Mouse (Mus musculus): ENCODE results near the gene Gatb. TPM values are rescaled to one million over a fixed set of nuclear protein-coding genes. Genes with fewer than 3 reads are reported as not detected.

Gatb gene
- polyA plus RNA-seq, 1 experiment from 2014 or later = 38.3 TPM

DNA sequence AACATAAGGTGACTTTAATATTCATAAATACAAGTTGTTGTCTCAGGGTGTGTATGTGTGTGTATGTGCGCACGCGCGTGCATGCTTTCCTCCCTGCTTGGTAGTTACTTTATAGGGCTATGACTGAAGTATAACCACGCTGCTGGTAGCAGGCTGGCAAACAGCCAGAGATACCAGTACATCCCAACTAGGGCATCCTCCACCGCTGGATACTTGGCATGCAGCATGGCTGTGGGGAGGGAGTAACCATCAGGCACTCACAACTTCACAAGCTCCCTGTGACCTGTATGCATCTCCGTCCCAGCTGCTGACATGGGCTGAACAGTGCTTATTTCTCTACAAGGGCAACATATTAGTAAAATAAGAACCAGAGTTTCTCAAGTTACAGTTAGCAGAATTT, 85.8 kb downstream of the Gatb start:
- Histone ChIP-seq H3K27ac (ENCODE audit: low read depth, low read length) (no peak overlapping the region), H3K27me3 (ENCODE audit: control insufficient read depth, insufficient read depth, low read length) (no peaks in the 10 kb centered on the region), H3K36me3 (ENCODE audit: control insufficient read depth, insufficient read depth, low read length) (no peaks in the 10 kb centered on the region), H3K4me3 (ENCODE audit: low read depth, low read length) (no peak overlapping the region), H3K9ac (ENCODE audit: low read depth, low read length) (no peak overlapping the region), H3K4me1 (ENCODE audit: control insufficient read depth, insufficient read depth, low read length) (peaks cover 10% of the 10 kb centered on the region; the same call in 1 of the 2 replicates), H3K9me3 (replicated peaks; ENCODE audit: control insufficient read depth, low read length) (no peaks in the 10 kb centered on the region), H3K4me2 (no peak overlapping the region)
- WGBS (ENCODE audit: insufficient replicate concordance) = 87% methylated on average over 7 of the region's 7 CpGs
- no peak for ATAC-seq (replicated peaks; ENCODE audit: insufficient number of reproducible peaks, low FRiP score, low TSS enrichment)

DNA sequence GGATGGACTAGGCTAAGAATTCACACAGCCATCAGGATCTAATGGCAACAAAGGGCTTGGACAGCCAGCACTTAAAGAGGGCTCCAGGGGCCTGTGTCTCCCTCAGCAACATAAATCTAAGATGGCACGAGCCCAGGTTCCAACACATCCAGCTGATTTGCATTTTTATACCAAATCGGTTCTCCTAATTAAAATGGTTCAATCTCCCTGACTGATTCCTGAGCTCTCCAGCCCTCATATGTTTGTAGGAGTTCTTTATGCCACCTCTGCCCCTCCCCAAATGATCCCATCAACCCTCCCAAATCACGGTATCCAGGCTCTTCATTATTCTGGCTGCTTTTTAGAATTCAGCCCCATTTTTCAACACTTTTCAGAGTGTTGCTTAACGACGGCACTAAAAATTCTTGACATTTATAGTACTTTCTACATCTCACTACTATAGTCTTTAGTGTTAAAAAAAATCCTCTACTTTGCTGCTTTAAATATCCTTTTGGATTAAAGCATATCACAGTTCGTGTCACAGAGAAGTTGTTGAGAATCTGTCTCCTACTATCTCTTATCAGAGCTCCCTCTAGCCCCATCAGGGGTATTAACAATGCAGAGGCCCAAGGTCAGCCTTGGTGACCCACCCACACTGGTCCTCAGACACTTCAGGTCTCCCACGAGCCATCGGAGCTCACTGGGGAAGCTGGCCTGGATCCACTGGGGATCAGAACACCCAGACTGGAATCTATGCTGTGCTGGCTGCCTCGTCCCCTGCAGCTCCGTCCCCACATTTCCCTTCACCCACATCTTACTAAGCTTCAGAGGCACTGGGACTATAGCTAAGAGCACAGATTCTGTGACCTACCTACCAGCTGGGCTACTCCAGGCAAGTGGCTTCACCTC, 88.3 kb downstream of the Gatb start:
- H3K36me3 ChIP-seq (ENCODE audit: control insufficient read depth, insufficient read depth, low read length) = no peaks in the 10 kb centered on the region
- no peak overlapping the region for H3K9ac ChIP-seq (ENCODE audit: low read depth, low read length)

DNA sequence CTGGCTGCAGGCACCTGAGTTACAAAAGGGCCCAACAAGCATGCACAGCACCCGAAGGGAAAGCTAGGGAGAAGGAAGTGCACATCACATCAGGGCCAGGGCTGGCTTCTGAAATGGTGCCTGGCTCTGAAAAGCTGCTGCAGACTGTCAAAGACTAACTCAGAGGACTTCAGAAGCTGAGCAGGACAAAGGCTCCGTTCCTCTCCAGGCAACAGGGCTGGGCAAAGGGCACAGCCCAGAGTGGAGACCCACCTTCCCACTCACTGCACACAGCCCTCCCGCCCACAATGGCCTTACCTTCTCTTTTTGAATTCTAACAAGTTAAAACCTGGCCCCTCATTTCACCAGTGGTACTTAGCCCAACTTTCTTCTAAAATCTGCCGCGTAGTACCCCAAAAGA, 89.9 kb downstream of the Gatb start:
- ATAC-seq (replicated peaks; ENCODE audit: insufficient number of reproducible peaks, low FRiP score, low TSS enrichment) = no peak
- H3K36me3 ChIP-seq (ENCODE audit: control insufficient read depth, insufficient read depth, low read length) = no peaks in the 10 kb centered on the region
- no peak overlapping the region for H3K27ac ChIP-seq (ENCODE audit: low read depth, low read length)
- H3K4me2 ChIP-seq = no peak overlapping the region
- H3K4me1 ChIP-seq (ENCODE audit: control insufficient read depth, insufficient read depth, low read length) = peaks cover 19% of the 10 kb centered on the region
- H3K9me3 ChIP-seq (replicated peaks; ENCODE audit: control insufficient read depth, low read length) = no peaks in the 10 kb centered on the region
- H3K9ac ChIP-seq (ENCODE audit: low read depth, low read length) = no peak overlapping the region
- H3K4me3 ChIP-seq (ENCODE audit: low read depth, low read length) = no peak overlapping the region
- no peaks in the 10 kb centered on the region for H3K27me3 ChIP-seq (ENCODE audit: control insufficient read depth, insufficient read depth, low read length)
- 78% methylated on average over 5 of the region's 5 CpGs for WGBS (ENCODE audit: insufficient replicate concordance)

More for the DNA sequence above, 88.3 kb downstream of the Gatb start:
- ATAC-seq (replicated peaks; ENCODE audit: insufficient number of reproducible peaks, low FRiP score, low TSS enrichment) = no peak
- Histone ChIP-seq H3K9me3 (replicated peaks; ENCODE audit: control insufficient read depth, low read length) (no peaks in the 10 kb centered on the region), H3K4me1 (ENCODE audit: control insufficient read depth, insufficient read depth, low read length) (peaks cover 18% of the 10 kb centered on the region), H3K4me3 (ENCODE audit: low read depth, low read length) (no peak overlapping the region), H3K4me2 (no peak overlapping the region), H3K27ac (ENCODE audit: low read depth, low read length) (no peak overlapping the region), H3K27me3 (ENCODE audit: control insufficient read depth, insufficient read depth, low read length) (no peaks in the 10 kb centered on the region)
- WGBS (ENCODE audit: insufficient replicate concordance) = 61% methylated on average over 10 of the region's 10 CpGs

DNA sequence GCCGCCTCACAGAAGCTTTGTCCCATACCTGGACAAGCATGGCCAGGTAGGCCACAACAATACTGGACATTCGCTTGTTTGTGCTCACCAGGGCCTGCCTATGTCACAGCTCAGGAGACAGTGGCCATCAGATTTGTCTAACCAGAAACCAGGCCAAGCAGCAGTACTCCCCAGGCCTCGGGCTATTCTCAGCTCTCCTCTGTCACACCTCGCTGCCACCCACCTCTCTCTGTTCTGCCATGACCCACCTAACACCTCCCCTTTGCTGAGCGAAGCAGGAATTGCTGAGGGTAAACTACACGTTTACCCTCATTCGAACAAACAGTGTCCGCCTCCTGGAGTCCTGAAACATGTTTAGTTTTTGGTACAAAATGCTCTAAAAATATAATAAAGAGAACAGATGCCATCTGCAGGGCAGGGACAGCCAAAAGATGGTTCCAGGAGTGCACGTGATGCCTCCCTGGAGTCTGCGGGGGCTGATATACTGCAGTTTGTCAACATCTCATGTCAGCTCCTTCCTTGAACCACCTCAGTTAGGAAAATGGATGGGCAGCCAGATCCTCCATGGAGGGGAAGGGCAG, 90.8 kb downstream of the Gatb start:
- no peak for ATAC-seq (replicated peaks; ENCODE audit: insufficient number of reproducible peaks, low FRiP score, low TSS enrichment)
- H3K27ac ChIP-seq (ENCODE audit: low read depth, low read length) = no peak overlapping the region
- WGBS (ENCODE audit: insufficient replicate concordance) = 74% methylated on average over 10 of the region's 10 CpGs

DNA sequence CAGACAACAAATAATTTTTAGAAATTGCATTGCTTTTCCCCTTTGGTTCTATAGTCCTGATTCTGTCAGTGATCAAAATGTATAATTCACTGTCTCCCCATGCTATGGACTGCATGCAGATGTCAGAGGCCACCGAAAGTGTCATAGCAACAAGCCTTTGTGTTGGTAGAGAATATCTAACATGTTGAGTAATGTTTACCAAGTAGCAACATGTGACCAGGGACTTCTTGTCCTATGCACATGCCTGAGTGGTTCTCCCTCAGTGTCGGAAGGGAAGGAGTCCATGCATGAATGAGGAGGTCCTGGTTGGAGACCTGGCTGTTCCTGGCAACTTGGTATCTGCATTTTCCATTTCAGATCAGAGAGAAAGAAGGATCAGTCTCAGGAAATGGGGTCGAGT, 92.2 kb downstream of the Gatb start:
- WGBS (ENCODE audit: insufficient replicate concordance) = 63% methylated on average over 3 of the region's 3 CpGs
- H3K27ac ChIP-seq (ENCODE audit: low read depth, low read length) = no peak overlapping the region
- H3K9ac ChIP-seq (ENCODE audit: low read depth, low read length) = no peak overlapping the region
- ATAC-seq (replicated peaks; ENCODE audit: insufficient number of reproducible peaks, low FRiP score, low TSS enrichment) = no peak
- peaks cover 16% of the 10 kb centered on the region for H3K4me1 ChIP-seq (ENCODE audit: control insufficient read depth, insufficient read depth, low read length)
- no peak overlapping the region for H3K4me3 ChIP-seq (ENCODE audit: low read depth, low read length)
- no peaks in the 10 kb centered on the region for H3K9me3 ChIP-seq (replicated peaks; ENCODE audit: control insufficient read depth, low read length)
- no peaks in the 10 kb centered on the region for H3K36me3 ChIP-seq (ENCODE audit: control insufficient read depth, insufficient read depth, low read length)
- no peak overlapping the region for H3K4me2 ChIP-seq
- no peaks in the 10 kb centered on the region for H3K27me3 ChIP-seq (ENCODE audit: control insufficient read depth, insufficient read depth, low read length)

More for the DNA sequence above, 90.8 kb downstream of the Gatb start:
- no peak overlapping the region for H3K9ac ChIP-seq (ENCODE audit: low read depth, low read length)
- H3K4me3 ChIP-seq (ENCODE audit: low read depth, low read length) = no peak overlapping the region
- no peaks in the 10 kb centered on the region for H3K9me3 ChIP-seq (replicated peaks; ENCODE audit: control insufficient read depth, low read length)
- peaks cover 15% of the 10 kb centered on the region for H3K4me1 ChIP-seq (ENCODE audit: control insufficient read depth, insufficient read depth, low read length)
- no peaks in the 10 kb centered on the region for H3K36me3 ChIP-seq (ENCODE audit: control insufficient read depth, insufficient read depth, low read length)
- no peaks in the 10 kb centered on the region for H3K27me3 ChIP-seq (ENCODE audit: control insufficient read depth, insufficient read depth, low read length)
- H3K4me2 ChIP-seq = no peak overlapping the region

DNA sequence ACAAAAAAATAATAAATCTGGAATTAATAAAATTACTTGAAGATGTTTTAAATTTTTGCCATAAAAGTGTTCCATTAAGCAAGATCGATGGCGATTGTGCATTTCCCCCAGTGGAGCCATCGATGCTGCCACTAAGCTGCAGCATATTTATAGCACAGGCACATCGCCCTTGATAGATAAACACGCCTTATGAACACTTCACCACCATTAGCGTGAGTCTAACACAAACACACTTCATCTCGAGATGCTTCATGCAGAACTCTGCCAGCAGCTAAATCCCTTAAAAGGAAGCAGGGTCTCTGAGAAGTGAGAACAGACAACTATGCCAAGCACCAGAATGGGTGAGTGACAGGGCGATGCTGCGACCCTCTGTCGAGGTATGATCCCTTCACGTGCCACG, 92.8 kb downstream of the Gatb start:
- WGBS (ENCODE audit: insufficient replicate concordance) = 47% methylated on average over 12 of the region's 12 CpGs
- Histone ChIP-seq H3K36me3 (ENCODE audit: control insufficient read depth, insufficient read depth, low read length) (no peaks in the 10 kb centered on the region), H3K27ac (ENCODE audit: low read depth, low read length) (0 out of 2 replicates have a peak overlapping the region, but pooled peaks have one; percentile 42), H3K4me2 (peak overlapping the region; percentile 29; the same call in 1 of the 2 replicates), H3K27me3 (ENCODE audit: control insufficient read depth, insufficient read depth, low read length) (no peaks in the 10 kb centered on the region), H3K9ac (ENCODE audit: low read depth, low read length) (no peak overlapping the region), H3K4me1 (ENCODE audit: control insufficient read depth, insufficient read depth, low read length) (peaks cover 18% of the 10 kb centered on the region), H3K9me3 (replicated peaks; ENCODE audit: control insufficient read depth, low read length) (no peaks in the 10 kb centered on the region), H3K4me3 (ENCODE audit: low read depth, low read length) (no peak overlapping the region)
- no peak for ATAC-seq (replicated peaks; ENCODE audit: insufficient number of reproducible peaks, low FRiP score, low TSS enrichment)

DNA sequence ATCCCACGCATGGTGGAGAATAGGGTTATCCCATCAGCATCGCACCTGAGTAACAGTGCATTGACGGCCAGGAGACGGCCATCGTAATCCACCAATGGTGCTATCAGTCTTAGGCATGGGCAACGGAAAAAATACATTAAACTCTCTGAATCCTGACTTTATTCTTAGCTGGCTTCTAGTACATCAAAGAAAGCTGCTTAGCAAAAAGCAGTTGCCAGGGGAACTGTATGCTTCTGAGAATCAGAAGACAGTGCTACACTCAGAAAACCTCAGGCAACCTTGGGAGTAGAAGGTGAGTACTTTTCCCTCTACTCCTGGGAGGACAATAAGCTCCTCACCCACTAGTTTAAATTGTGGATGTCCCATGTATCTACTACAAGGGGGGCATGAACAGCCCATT, 93.8 kb downstream of the Gatb start:
- H3K27ac ChIP-seq (ENCODE audit: low read depth, low read length) = no peak overlapping the region
- no peaks in the 10 kb centered on the region for H3K9me3 ChIP-seq (replicated peaks; ENCODE audit: control insufficient read depth, low read length)
- no peaks in the 10 kb centered on the region for H3K36me3 ChIP-seq (ENCODE audit: control insufficient read depth, insufficient read depth, low read length)
- H3K9ac ChIP-seq (ENCODE audit: low read depth, low read length) = no peak overlapping the region
- H3K27me3 ChIP-seq (ENCODE audit: control insufficient read depth, insufficient read depth, low read length) = no peaks in the 10 kb centered on the region
- H3K4me3 ChIP-seq (ENCODE audit: low read depth, low read length) = no peak overlapping the region
- WGBS (ENCODE audit: insufficient replicate concordance) = 92% methylated on average over 6 of the region's 6 CpGs
- H3K4me1 ChIP-seq (ENCODE audit: control insufficient read depth, insufficient read depth, low read length) = peaks cover 18% of the 10 kb centered on the region
- no peak overlapping the region for H3K4me2 ChIP-seq
- no peak for ATAC-seq (replicated peaks; ENCODE audit: insufficient number of reproducible peaks, low FRiP score, low TSS enrichment)

DNA sequence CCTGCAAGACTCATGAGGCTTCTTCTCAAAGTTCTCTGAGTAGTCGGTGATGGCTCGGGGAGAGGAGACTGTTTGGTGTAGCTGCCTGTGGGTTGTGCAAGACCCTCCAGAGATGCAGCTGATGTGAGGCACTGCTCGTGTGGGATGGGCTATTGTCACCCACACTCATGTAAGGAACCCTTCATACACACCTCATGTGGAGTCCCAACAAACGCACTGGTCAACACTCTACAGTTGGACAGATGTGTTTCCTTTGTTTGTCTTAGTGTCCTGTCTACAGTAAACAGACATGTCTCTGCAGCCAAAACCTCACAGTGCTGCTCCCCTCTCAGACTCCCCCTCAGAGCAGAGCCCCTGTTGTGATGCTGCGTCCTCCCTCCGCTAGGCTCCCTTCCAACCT, 95.9 kb downstream of the Gatb start:
- Histone ChIP-seq H3K27ac (ENCODE audit: low read depth, low read length) (no peak overlapping the region), H3K9me3 (replicated peaks; ENCODE audit: control insufficient read depth, low read length) (no peaks in the 10 kb centered on the region), H3K27me3 (ENCODE audit: control insufficient read depth, insufficient read depth, low read length) (no peaks in the 10 kb centered on the region), H3K9ac (ENCODE audit: low read depth, low read length) (no peak overlapping the region), H3K4me3 (ENCODE audit: low read depth, low read length) (no peak overlapping the region), H3K36me3 (ENCODE audit: control insufficient read depth, insufficient read depth, low read length) (no peaks in the 10 kb centered on the region), H3K4me1 (ENCODE audit: control insufficient read depth, insufficient read depth, low read length) (peaks cover 11% of the 10 kb centered on the region), H3K4me2 (no peak overlapping the region)
- no peak for ATAC-seq (replicated peaks; ENCODE audit: insufficient number of reproducible peaks, low FRiP score, low TSS enrichment)
- WGBS (ENCODE audit: insufficient replicate concordance) = 83% methylated on average over 6 of the region's 6 CpGs

All from heart, embryonic 11.5 days (tissue).